Mouse (Mus musculus) layer of hippocampus, adult 18-20 months (tissue): Measurements from ENCODE around the gene Cxcl1. TPM values are rescaled to one million over a fixed set of nuclear protein-coding genes. Genes with fewer than 3 reads are reported as not detected.

Experiments used
- total RNA-seq, 2 experiments: library from RNA; stranded (reverse); gene quantifications; 2 replicates each; pipeline ENCODE4 v1.2.3; 2021

The Cxcl1 gene
- total RNA-seq, 2 experiments from 2014 or later, result 0.27 to 0.36 TPM

Other genes starting within 250 kb of the Cxcl1 start
- gene Cxcl5, start 131.9 kb upstream of the Cxcl1 start, total RNA-seq, result under 1 TPM; 0.56 to 0.67 TPM
- gene Ppbp, start 122.7 kb upstream of the Cxcl1 start, total RNA-seq, result under 1 TPM in 1 of 2 experiments, not detected in 1; 0.41 TPM
- gene Pf4, start 118.8 kb upstream of the Cxcl1 start, total RNA-seq, result 1 to 10 TPM; 1.2 to 1.4 TPM
- gene Cxcl3, start 105.1 kb upstream of the Cxcl1 start, total RNA-seq, result under 1 TPM in 1 of 2 experiments, not detected in 1; 0.17 TPM
- not detected for gene Cxcl15, start 96.7 kb upstream of the Cxcl1 start, total RNA-seq
- not detected for gene Cxcl2, start 12.6 kb downstream of the Cxcl1 start, total RNA-seq
- 10 to 100 TPM; 18.8 to 20.3 TPM for gene Mthfd2l, start 39.9 kb downstream of the Cxcl1 start, total RNA-seq
- gene Epgn, start 136.2 kb downstream of the Cxcl1 start, total RNA-seq, result under 1 TPM; 0.35 to 0.58 TPM
- not detected for gene Ereg, start 183.4 kb downstream of the Cxcl1 start, total RNA-seq
- under 1 TPM in 1 of 2 experiments, not detected in 1; 0.27 TPM for gene Areg, start 248.4 kb downstream of the Cxcl1 start, total RNA-seq